Mouse (Mus musculus) liver, adult 2 months (tissue): ENCODE data around the gene Olfr324.
A peak's percentile ranks its signal among the peaks of the same experiment; 100 is the strongest.

Experiments used
- CTCF ChIP-seq: fragments of 200-500 bp; IDR thresholded peaks from 2 replicates; pipeline ENCODE4 v1.5.1; 2011; ENCODE audit warnings: low read depth, low read length, control low read depth
- POLR2A ChIP-seq: fragments of 200-500 bp; IDR thresholded peaks from 2 replicates; pipeline ENCODE4 v1.6.1; 2011; ENCODE audit warnings: low read length, control low read depth; ENCODE audit not compliant: insufficient read depth; ENCODE audit errors: extremely low read depth

GRCm38 (mm10) chr11:58587898-58588348 is 7.0 kb upstream of the Olfr324 start:
- TF ChIP-seq CTCF (peak; percentile 49; the same call in 1 of the 2 replicates), POLR2A (no peak)
